Mouse (Mus musculus): ENCODE data around the gene Nphp4. TPM values are rescaled to one million over a fixed set of nuclear protein-coding genes. Genes with fewer than 3 reads are reported as not detected.
"Not testable (repeated sequence)": the region's sequence is repeated elsewhere in the genome, so short reads cannot be mapped to it uniquely, and the experiment has no call there.

The Nphp4 gene
- total RNA-seq, 2 experiments from 2014 or later, result 0.89 to 1.2 TPM

GRCm38 (mm10) chr4:152550203-152550549 is 73.7 kb downstream of the Nphp4 start:
- intact Hi-C loops (cut with DNase I), result no loop called here
- no peak for DNase-seq (ENCODE audit: low spot score)

- intact Hi-C loops (cut with DNase I), result no loop called here
Measured at GRCm38 (mm10) chr4:152553582-152554285, 77.2 kb downstream of the Nphp4 start.

GRCm38 (mm10) chr4:152554421-152554820 is 77.9 kb downstream of the Nphp4 start:
- intact Hi-C loops (cut with DNase I), result no loop called here
- peak; percentile 26 for DNase-seq (ENCODE audit: low spot score)

More at GRCm38 (mm10) chr4:152553582-152554285, 77.2 kb downstream of the Nphp4 start:
- no peak for DNase-seq (ENCODE audit: low spot score)

- intact Hi-C loops (cut with DNase I); DNase-seq (ENCODE audit: low spot score): not testable (repeated sequence)
Measured at GRCm38 (mm10) chr4:152555806-152556205, 79.3 kb downstream of the Nphp4 start.

- DNase-seq (ENCODE audit: low spot score), result no peak
- intact Hi-C loops (cut with DNase I), result no loop called here
Measured at GRCm38 (mm10) chr4:152558246-152558645, 81.7 kb downstream of the Nphp4 start.

- intact Hi-C loops (cut with DNase I), result no loop called here
- no peak for DNase-seq (ENCODE audit: low spot score)
Measured at GRCm38 (mm10) chr4:152568006-152568405, 91.5 kb downstream of the Nphp4 start.

GRCm38 (mm10) chr4:152568662-152569395 is 92.3 kb downstream of the Nphp4 start:
- intact Hi-C loops (cut with DNase I), result no loop called here

GRCm38 (mm10) chr4:152574266-152574665 is 97.8 kb downstream of the Nphp4 start:
- no peak for DNase-seq (ENCODE audit: low spot score)
- intact Hi-C loops (cut with DNase I), result no loop called here

More at GRCm38 (mm10) chr4:152568662-152569395, 92.3 kb downstream of the Nphp4 start:
- DNase-seq (ENCODE audit: low spot score), result no peak

GRCm38 (mm10) chr4:152576826-152577225 is 100.3 kb downstream of the Nphp4 start:
- DNase-seq (ENCODE audit: low spot score), result no peak
- intact Hi-C loops (cut with DNase I), result no loop called here

GRCm38 (mm10) chr4:152579956-152580355 is 103.5 kb downstream of the Nphp4 start:
- no peak for DNase-seq (ENCODE audit: low spot score)
- intact Hi-C loops (cut with DNase I), result no loop called here

GRCm38 (mm10) chr4:152582206-152582605 is 105.7 kb downstream of the Nphp4 start:
- intact Hi-C loops (cut with DNase I), result no loop called here
- DNase-seq (ENCODE audit: low spot score), result no peak

- intact Hi-C loops (cut with DNase I), result no loop called here
- no peak for DNase-seq (ENCODE audit: low spot score)
Measured at GRCm38 (mm10) chr4:152583616-152584015, 107.1 kb downstream of the Nphp4 start.

GRCm38 (mm10) chr4:152585526-152585925 is 109.0 kb downstream of the Nphp4 start:
- intact Hi-C loops (cut with DNase I), result no loop called here
- DNase-seq (ENCODE audit: low spot score), result no peak

- intact Hi-C loops (cut with DNase I), result no loop called here
- DNase-seq (ENCODE audit: low spot score), result no peak
Measured at GRCm38 (mm10) chr4:152586175-152586574, 109.7 kb downstream of the Nphp4 start.

- intact Hi-C loops (cut with DNase I), result no loop called here
Measured at GRCm38 (mm10) chr4:152604285-152604684, 127.8 kb downstream of the Nphp4 start.

GRCm38 (mm10) chr4:152609196-152609595 is 132.7 kb downstream of the Nphp4 start:
- intact Hi-C loops (cut with DNase I), result no loop called here
- no peak for DNase-seq (ENCODE audit: low spot score)

More at GRCm38 (mm10) chr4:152604285-152604684, 127.8 kb downstream of the Nphp4 start:
- DNase-seq (ENCODE audit: low spot score), result no peak

GRCm38 (mm10) chr4:152610026-152610425 is 133.5 kb downstream of the Nphp4 start:
- no peak for DNase-seq (ENCODE audit: low spot score)
- intact Hi-C loops (cut with DNase I), result no loop called here

Measured in heart, postnatal 25 days (tissue).